Mouse (Mus musculus) adrenal gland, adult 8-10 months (tissue): ENCODE data around the gene 4930583I09Rik. TPM values are rescaled to one million over a fixed set of nuclear protein-coding genes. Genes with fewer than 3 reads are reported as not detected.

Source experiments
- DNase-seq: peaks from one replicate; pipeline ENCODE4 v3.0.0; 2022
- total RNA-seq, 4 experiments: library from RNA; stranded (reverse); gene quantifications; 2 replicates each; pipeline ENCODE4 v1.2.4; 2022

The 4930583I09Rik gene
- total RNA-seq, 4 experiments from 2014 or later = not detected

DNA sequence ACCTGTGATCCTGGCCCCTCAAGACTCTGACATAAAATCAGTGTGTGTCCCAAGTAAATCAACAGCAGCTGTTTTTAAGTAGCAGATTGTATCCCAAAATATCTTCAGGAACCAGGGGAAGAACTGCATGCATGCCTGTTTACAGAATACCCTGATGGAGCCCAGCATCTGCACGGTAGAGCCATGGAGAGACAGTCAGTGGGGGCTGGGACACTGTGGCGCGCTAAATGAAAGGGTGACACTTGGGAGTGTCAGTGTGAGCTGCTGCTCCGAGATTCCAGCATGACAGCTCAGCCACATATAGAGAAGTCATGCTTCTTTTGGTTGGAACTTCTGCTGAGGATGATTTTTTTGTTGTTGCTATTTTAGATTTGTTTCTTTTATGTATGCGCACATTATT is 43.2 kb downstream of the 4930583I09Rik start:
- no peak for DNase-seq

DNA sequence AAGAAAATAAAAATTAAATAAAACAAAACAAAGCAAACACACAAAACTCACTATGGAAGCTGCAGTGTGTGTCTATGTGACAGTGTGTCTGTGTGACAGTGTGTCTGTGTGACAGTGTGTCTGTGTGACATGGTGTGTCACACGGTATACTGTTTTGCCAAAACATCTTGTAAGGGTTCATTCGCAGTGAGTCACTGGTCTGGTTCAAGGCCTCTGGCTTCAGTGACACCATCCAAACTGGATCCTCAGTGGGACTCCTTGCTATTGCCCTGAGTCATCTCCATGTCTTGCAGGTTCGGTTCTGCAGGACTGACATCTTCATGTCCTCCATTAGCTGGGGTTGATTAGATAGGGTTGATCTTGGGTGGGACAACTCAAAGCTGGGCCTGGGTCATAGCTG is 43.8 kb downstream of the 4930583I09Rik start:
- peak; percentile 10 for DNase-seq

DNA sequence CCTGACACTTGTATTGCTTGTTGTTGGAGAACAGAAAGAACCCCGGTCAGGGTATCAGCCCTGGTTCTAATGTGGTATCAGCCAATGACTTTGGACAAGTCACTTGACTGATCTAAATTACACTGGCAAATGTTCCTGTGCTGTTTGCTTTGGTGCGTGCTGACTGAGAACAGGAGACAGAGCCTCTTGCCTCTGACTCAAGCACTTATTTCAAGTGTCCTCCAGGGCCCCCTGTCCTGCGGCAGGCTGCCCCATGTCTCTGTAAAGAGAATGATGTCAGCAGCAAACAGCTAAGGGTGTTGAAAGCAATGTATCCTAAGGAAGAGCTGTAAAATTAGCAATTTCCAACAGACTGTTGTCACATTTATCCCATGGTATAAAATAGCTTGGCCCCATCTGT is 46.7 kb downstream of the 4930583I09Rik start:
- no peak for DNase-seq

DNA sequence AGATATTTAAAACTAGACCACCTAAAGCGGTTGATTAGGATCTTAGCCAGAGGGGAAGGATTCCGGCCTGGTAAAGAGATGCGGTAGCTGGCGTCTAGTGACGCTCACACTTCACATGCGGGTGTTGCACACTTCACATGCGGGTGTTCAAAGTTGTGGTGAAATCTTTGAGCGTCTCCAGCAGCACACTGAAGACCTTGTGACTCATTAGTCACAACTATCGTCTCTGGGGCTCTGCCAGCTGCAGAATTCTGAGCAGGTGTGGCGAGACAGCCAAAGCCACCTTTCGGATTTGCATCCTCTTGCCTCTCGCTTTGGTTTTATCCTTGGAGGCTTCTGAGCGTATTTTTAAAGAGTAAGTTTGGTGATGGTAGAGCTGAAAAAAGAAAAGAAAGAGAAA is 47.6 kb downstream of the 4930583I09Rik start:
- DNase-seq = no peak

DNA sequence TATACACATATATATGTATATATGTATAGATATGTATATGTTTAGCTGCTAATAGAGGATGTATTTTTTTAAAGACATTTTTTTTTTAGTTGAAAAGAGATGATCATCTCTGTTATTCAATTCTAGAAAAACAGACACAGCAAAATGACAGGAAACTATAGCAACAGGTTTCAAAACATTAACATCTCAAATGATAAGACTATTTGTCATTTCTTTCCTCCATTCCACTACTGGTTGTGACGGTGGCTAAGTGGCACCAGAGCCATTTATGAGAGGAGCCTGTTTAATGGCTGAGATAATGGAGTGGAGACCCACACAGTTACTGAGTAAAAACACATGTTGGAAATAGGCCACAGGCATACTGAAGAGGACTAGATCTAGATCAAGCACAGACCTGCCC is 49.9 kb downstream of the 4930583I09Rik start:
- DNase-seq = no peak

Other genes with a start within 250 kb of the 4930583I09Rik start
- 100 to 1,000 TPM; 112 to 154 (median 134) TPM for gene Man2a1, start 235.3 kb downstream of the 4930583I09Rik start, total RNA-seq